ENCODE assay signal across 8 mouse cellular contexts in genomic region chr8:85429219-85429618, GRCm38 (mm10). TPM values are rescaled to one million over a fixed set of nuclear protein-coding genes. Genes with fewer than 3 reads are reported as not detected.
DNase-seq lines count a peak whose midpoint lies in the region; ATAC-seq and TF ChIP-seq lines count a peak whose summit lies in the region.

No protein-coding gene starts in this region.

- peaks cover 28% of the 10 kb centered on the region for H3K4me1 ChIP-seq in kidney, adult 2 months (ENCODE audit: control insufficient read depth, insufficient read depth, low read length)
- peaks cover 22% of the 10 kb centered on the region for H3K4me1 ChIP-seq in midbrain, embryonic 11.5 days (ENCODE audit: control insufficient read depth, insufficient read depth, low read length)

- no peaks in the 10 kb centered on the region for H3K9me3 ChIP-seq in midbrain, embryonic 11.5 days (ENCODE audit: control insufficient read depth, low read length)

- peak overlapping the region; percentile 38; the same call in 1 of the 2 replicates for H3K9ac ChIP-seq in midbrain, embryonic 11.5 days (ENCODE audit: low read length)

- ATAC-seq in midbrain, embryonic 11.5 days (ENCODE audit: low FRiP score) = no peak

- H3K36me3 ChIP-seq in kidney, adult 2 months (ENCODE audit: control insufficient read depth, insufficient read depth, low read length) = no peaks in the 10 kb centered on the region
- H3K36me3 ChIP-seq in midbrain, embryonic 11.5 days (ENCODE audit: control insufficient read depth, insufficient read depth, low read length) = no peaks in the 10 kb centered on the region

- no peak for TF ChIP-seq CTCF in kidney, adult 2 months (conservative IDR thresholded peaks at IDR 0.05; ENCODE audit: insufficient read depth, insufficient read length, low read depth, low read length)

- H3K27me3 ChIP-seq in kidney, adult 2 months (replicated peaks; ENCODE audit: control insufficient read depth, insufficient read depth, low read length) = no peaks in the 10 kb centered on the region
- H3K27me3 ChIP-seq in midbrain, embryonic 11.5 days (ENCODE audit: control insufficient read depth, insufficient read depth, low read length) = no peaks in the 10 kb centered on the region

- H3K4me2 ChIP-seq in midbrain, embryonic 11.5 days = no peak overlapping the region

- 15% methylated on average over 4 of the region's 4 CpGs for WGBS in kidney, adult 2 months
- 15% methylated on average over 4 of the region's 4 CpGs for WGBS in midbrain, embryonic 11.5 days

- no peak overlapping the region for H3K4me3 ChIP-seq in kidney, adult 2 months (ENCODE audit: insufficient read depth, low read depth, low read length)
- no peak overlapping the region for H3K4me3 ChIP-seq in midbrain, embryonic 11.5 days (ENCODE audit: low read depth, low read length)

- TF ChIP-seq POLR2A in kidney, adult 2 months (IDR thresholded peaks at IDR 0.05; ENCODE audit: low read depth, low read length) = no peak

- intact Hi-C loops in heart, postnatal 10 days (cut with DNase I) = no loop called here

- peak; percentile 45 for DNase-seq in kidney, adult 2 months
- DNase-seq in kidney, adult 18-20 months = no peak
- peak; percentile 57 for DNase-seq in embryo, embryonic 10.5 days (ENCODE audit: low spot score)
- DNase-seq in heart, postnatal 10 days = peak; percentile 45 to 56
- DNase-seq in midbrain, embryonic 11.5 days (ENCODE audit: low spot score, missing footprints) = peak; percentile 88
- DNase-seq in cerebellum, postnatal 14 days = no peak
- DNase-seq in layer of hippocampus, postnatal 10 days (ENCODE audit: low spot score in 2 of 2) = no peak
- DNase-seq in frontal cortex, postnatal 36 days (ENCODE audit: low spot score in 2 of 2) = no peak

- peak overlapping the region; percentile 74; the same call in 1 of the 2 replicates for H3K27ac ChIP-seq in kidney, adult 2 months (ENCODE audit: insufficient read depth, low read depth, low read length)
- no peak overlapping the region for H3K27ac ChIP-seq in midbrain, embryonic 11.5 days (ENCODE audit: low read depth, low read length)

RNA-seq across cellular contexts. Expression of gene 4921524J17Rik, which starts 3.4 kb away (rescaled TPM):
- polyA plus RNA-seq in kidney, adult 2 months (2012; rRNA removed) = 4.2 and 6.9 TPM in 2 replicates
- total RNA-seq in heart, postnatal 10 days (2021) = 10 to 100 TPM; 17.9 to 21.6 TPM
- polyA plus RNA-seq in midbrain, embryonic 11.5 days (2014; fragmentation: Nextera tagmentation; extraction: Ambion mirVana) = 43.8 and 48.9 TPM in 2 replicates
- 10 to 100 TPM; 26.2 to 29.3 TPM for total RNA-seq in layer of hippocampus, postnatal 10 days (2021)

RNA-seq across cellular contexts. Expression of gene Mylk3, which starts 43.1 kb away (rescaled TPM):
- 0.62 and 0.77 TPM in 2 replicates for polyA plus RNA-seq in kidney, adult 2 months (2012; rRNA removed)
- total RNA-seq in heart, postnatal 10 days (2021) = 100 to 1,000 TPM; 274 to 314 TPM
- 1.7 and 2.1 TPM in 2 replicates for polyA plus RNA-seq in midbrain, embryonic 11.5 days (2014; fragmentation: Nextera tagmentation; extraction: Ambion mirVana)
- under 1 TPM; 0.36 to 0.39 TPM for total RNA-seq in layer of hippocampus, postnatal 10 days (2021)

Comparison
In these comparisons a context has a peak if more than half of its experiments do, and no peak if none do; other contexts are left out.
1. DNase-seq: peak in kidney, adult 2 months (single experiment), embryo, embryonic 10.5 days (single experiment), heart, postnatal 10 days (2 of 2) and midbrain, embryonic 11.5 days (single experiment); none in kidney, adult 18-20 months (single experiment), cerebellum, postnatal 14 days (0 of 2), layer of hippocampus, postnatal 10 days (0 of 2) and frontal cortex, postnatal 36 days (0 of 2).
2. RNA of gene Mylk3, which starts 43.1 kb away (total RNA-seq): 274 to 314 TPM in heart, postnatal 10 days; 0.36 to 0.39 TPM in layer of hippocampus, postnatal 10 days; every median in the first group is over 100 times any median in the second.